Mouse (Mus musculus) G1E (cell line): ENCODE measurements around the gene Ptprg.

Experiments
- CTCF ChIP-seq: IDR thresholded peaks from 2 replicates; pipeline ENCODE4 v1.5.1; 2012; ENCODE audit warnings: low read depth, low read length, inconsistent platforms, mixed read lengths
- GATA1 ChIP-seq: IDR thresholded peaks from 2 replicates; pipeline ENCODE4 v1.6.1; 2012; ENCODE audit warnings: borderline replicate concordance, low read length, inconsistent platforms, mixed read lengths
- GATA2 ChIP-seq: IDR thresholded peaks from 2 replicates; pipeline ENCODE4 v1.6.1; 2012; ENCODE audit warnings: low read depth, low read length, inconsistent platforms, borderline replicate concordance

GRCm38 (mm10) chr14:12099390-12100333, 546.3 kb downstream of the Ptprg start:
- no peak for TF ChIP-seq CTCF
- no peak for TF ChIP-seq GATA2
- no peak for TF ChIP-seq GATA1
